Mouse (Mus musculus) testis, adult 2 months (tissue): ENCODE results near the gene Galnt10. TPM values are rescaled to one million over a fixed set of nuclear protein-coding genes. Genes with fewer than 3 reads are reported as not detected.

Source experiments
- H3K27ac ChIP-seq: fragments of 200-500 bp; 2 replicates; pipeline ENCODE4 v1.5.1; 2012; ENCODE audit warnings: low read depth, low read length; ENCODE audit not compliant: control insufficient read depth, insufficient read depth
- H3K27me3 ChIP-seq: fragments of 200-500 bp; 2 replicates; pipeline ENCODE4 v1.6.1; 2012; ENCODE audit warnings: mild to moderate bottlenecking, low read length, moderate library complexity; ENCODE audit not compliant: control insufficient read depth, insufficient read depth
- H3K36me3 ChIP-seq: fragments of 200-500 bp; 2 replicates; pipeline ENCODE4 v1.6.1; 2012; ENCODE audit warnings: mild to moderate bottlenecking, low read length; ENCODE audit not compliant: control insufficient read depth, insufficient read depth
- H3K4me1 ChIP-seq: fragments of 200-500 bp; 2 replicates; pipeline ENCODE4 v1.6.1; 2012; ENCODE audit warnings: low read length; ENCODE audit not compliant: control insufficient read depth, insufficient read depth
- H3K4me3 ChIP-seq: fragments of 200-500 bp; 2 replicates; pipeline ENCODE4 v1.5.1; 2012; ENCODE audit warnings: low read depth, mild to moderate bottlenecking, low read length, moderate library complexity, mixed read lengths; ENCODE audit not compliant: control insufficient read depth
- CTCF ChIP-seq: fragments of 200-500 bp; IDR thresholded peaks from 2 replicates; pipeline ENCODE4 v1.5.1; 2012; ENCODE audit warnings: low read depth, mild to moderate bottlenecking, inconsistent platforms, low read length, moderate library complexity; ENCODE audit not compliant: control insufficient read depth, insufficient read depth, insufficient replicate concordance
- POLR2A ChIP-seq: fragments of 200-500 bp; IDR thresholded peaks from 2 replicates; pipeline ENCODE4 v1.6.1; 2012; ENCODE audit warnings: low read depth, mild to moderate bottlenecking, inconsistent platforms, low read length, moderate library complexity; ENCODE audit not compliant: control insufficient read depth
- polyA plus RNA-seq: library from polyadenylated mRNA; depleted of rRNA; stranded (reverse); fragments of >200 nt; gene quantifications from 2 replicates; pipeline ENCODE4 v1.2.3, GENCODE M21; 2012

Galnt10 gene
- polyA plus RNA-seq, 1 experiment: 25.9 TPM

GRCm38 (mm10) chr11:57797828-57798227, 152.6 kb downstream of the Galnt10 start:
- Histone ChIP-seq H3K27me3 (no peaks in the 10 kb centered on the region), H3K4me1 (peaks cover 14% of the 10 kb centered on the region), H3K27ac (no peak overlapping the region), H3K36me3 (no peaks in the 10 kb centered on the region), H3K4me3 (no peak overlapping the region)
- no peak for TF ChIP-seq CTCF
- TF ChIP-seq POLR2A: no peak

- Histone ChIP-seq H3K4me1 (peaks cover 14% of the 10 kb centered on the region), H3K27me3 (no peaks in the 10 kb centered on the region), H3K27ac (no peak overlapping the region), H3K36me3 (no peaks in the 10 kb centered on the region), H3K4me3 (no peak overlapping the region)
- no peak for TF ChIP-seq POLR2A
- no peak for TF ChIP-seq CTCF
These were observed 154.2 kb downstream of the Galnt10 start for GRCm38 (mm10) chr11:57799456-57799855.

- Histone ChIP-seq H3K4me1 (peaks cover 14% of the 10 kb centered on the region), H3K36me3 (no peaks in the 10 kb centered on the region), H3K27me3 (no peaks in the 10 kb centered on the region), H3K27ac (no peak overlapping the region), H3K4me3 (peak overlapping the region; percentile 74)
- TF ChIP-seq CTCF: no peak
- no peak for TF ChIP-seq POLR2A
These were observed 155.2 kb downstream of the Galnt10 start for GRCm38 (mm10) chr11:57800266-57800951.

GRCm38 (mm10) chr11:57800971-57801765, 155.9 kb downstream of the Galnt10 start, which contains the start of gene Sap30l:
Gene Sap30l (plus strand): TSS chr11:57801637.
- H3K27ac ChIP-seq: peak within 1 kb of the TSS; percentile 34; the same call in 1 of the 2 replicates
- H3K36me3 ChIP-seq: no peaks in the 10 kb centered on the region
- TF ChIP-seq POLR2A (peak; percentile 40), CTCF (no peak)
- peaks cover 14% of the 10 kb centered on the region for H3K4me1 ChIP-seq
- H3K4me3 ChIP-seq: peak within 1 kb of the TSS; percentile 74
- H3K27me3 ChIP-seq: no peaks in the 10 kb centered on the region

GRCm38 (mm10) chr11:57801766-57802510, 156.7 kb downstream of the Galnt10 start:
- Histone ChIP-seq H3K4me3 (peak overlapping the region; percentile 74), H3K27me3 (no peaks in the 10 kb centered on the region), H3K36me3 (no peaks in the 10 kb centered on the region), H3K27ac (no peak overlapping the region), H3K4me1 (peaks cover 14% of the 10 kb centered on the region)
- no peak for TF ChIP-seq CTCF
- TF ChIP-seq POLR2A: no peak

- Histone ChIP-seq H3K4me1 (peaks cover 14% of the 10 kb centered on the region), H3K36me3 (no peaks in the 10 kb centered on the region), H3K27ac (no peak overlapping the region), H3K4me3 (peak overlapping the region; percentile 74), H3K27me3 (no peaks in the 10 kb centered on the region)
- no peak for TF ChIP-seq CTCF
- no peak for TF ChIP-seq POLR2A
These were observed 157.2 kb downstream of the Galnt10 start for GRCm38 (mm10) chr11:57802511-57802870.

- TF ChIP-seq CTCF: no peak
- no peak for TF ChIP-seq POLR2A
- no peaks in the 10 kb centered on the region for H3K36me3 ChIP-seq
These were observed 159.8 kb downstream of the Galnt10 start for GRCm38 (mm10) chr11:57805047-57805446.

More at GRCm38 (mm10) chr11:57805047-57805446, 159.8 kb downstream of the Galnt10 start:
- no peak overlapping the region for H3K4me3 ChIP-seq
- H3K4me1 ChIP-seq: peaks cover 14% of the 10 kb centered on the region
- H3K27me3 ChIP-seq: no peaks in the 10 kb centered on the region
- no peak overlapping the region for H3K27ac ChIP-seq
